Mouse (Mus musculus): ENCODE results near the gene Ube4b.
A peak's percentile ranks its signal among the peaks of the same experiment; 100 is the strongest.

The Ube4b gene

GRCm38 (mm10) chr4:149336302-149336701 lies 90.2 kb downstream of the Ube4b start:
- DNase-seq = no peak

GRCm38 (mm10) chr4:149334881-149335280 lies 91.7 kb downstream of the Ube4b start:
- no peak for DNase-seq

- no peak for DNase-seq
These were observed 93.8 kb downstream of the Ube4b start for GRCm38 (mm10) chr4:149332726-149333125.

- DNase-seq = no peak
These were observed 96.1 kb downstream of the Ube4b start for GRCm38 (mm10) chr4:149330495-149330894.

GRCm38 (mm10) chr4:149328735-149329134 lies 97.8 kb downstream of the Ube4b start:
- no peak for DNase-seq

GRCm38 (mm10) chr4:149327281-149327680 lies 99.3 kb downstream of the Ube4b start:
- peak; percentile 29 for DNase-seq

GRCm38 (mm10) chr4:149325411-149326162 lies 101.0 kb downstream of the Ube4b start:
- DNase-seq = peak; percentile 36

GRCm38 (mm10) chr4:149323730-149324129 lies 102.8 kb downstream of the Ube4b start:
- no peak for DNase-seq

GRCm38 (mm10) chr4:149322718-149323117 lies 103.8 kb downstream of the Ube4b start:
- DNase-seq = no peak

GRCm38 (mm10) chr4:149322286-149322685 lies 104.3 kb downstream of the Ube4b start:
- DNase-seq = no peak

- DNase-seq = no peak
These were observed 107.5 kb downstream of the Ube4b start for GRCm38 (mm10) chr4:149319088-149319487.

- no peak for DNase-seq
These were observed 109.2 kb downstream of the Ube4b start for GRCm38 (mm10) chr4:149317387-149317786.

- no peak for DNase-seq
These were observed 112.2 kb downstream of the Ube4b start for GRCm38 (mm10) chr4:149314275-149314837.

- no peak for DNase-seq
These were observed 112.8 kb downstream of the Ube4b start for GRCm38 (mm10) chr4:149313558-149314253.

GRCm38 (mm10) chr4:149311996-149312395 lies 114.6 kb downstream of the Ube4b start:
- no peak for DNase-seq

GRCm38 (mm10) chr4:149308491-149308820 lies 118.1 kb downstream of the Ube4b start:
- DNase-seq = no peak

GRCm38 (mm10) chr4:149307596-149308490 lies 118.7 kb downstream of the Ube4b start, which contains the start of gene Kif1b:
Kif1b (minus strand) TSS chr4:149307693.
- DNase-seq = peak; percentile 98

- DNase-seq = peak; percentile 86
These were observed 119.6 kb downstream of the Ube4b start for GRCm38 (mm10) chr4:149306712-149307595.

- no peak for DNase-seq
These were observed 120.5 kb downstream of the Ube4b start for GRCm38 (mm10) chr4:149305761-149306711.

- DNase-seq = no peak
These were observed 122.1 kb downstream of the Ube4b start for GRCm38 (mm10) chr4:149304466-149304865.

GRCm38 (mm10) chr4:149303502-149303901 lies 123.0 kb downstream of the Ube4b start:
- DNase-seq = no peak
